Mouse (Mus musculus): Measurements from ENCODE around the gene Sec1.
A peak's percentile ranks its signal among the peaks of the same experiment; 100 is the strongest.

The Sec1 gene

GRCm38 (mm10) chr7:45704730-45705442 lies 10.7 kb upstream of the Sec1 start, which contains the start of gene Dbp:
Gene Dbp, plus strand, starts transcription at chr7:45705088.
- peak; percentile 97 for DNase-seq (ENCODE audit: low spot score)

- peak; percentile 73 for DNase-seq (ENCODE audit: low spot score)
These were observed 9.9 kb upstream of the Sec1 start for GRCm38 (mm10) chr7:45704046-45704559.

- peak; percentile 56 for DNase-seq (ENCODE audit: low spot score)
These were observed 9.4 kb upstream of the Sec1 start for GRCm38 (mm10) chr7:45703521-45704033.

- DNase-seq (ENCODE audit: low spot score): peak; percentile 47
These were observed 8.8 kb upstream of the Sec1 start for GRCm38 (mm10) chr7:45702809-45703520.

GRCm38 (mm10) chr7:45702316-45702715 lies 8.1 kb upstream of the Sec1 start:
- DNase-seq (ENCODE audit: low spot score): peak; percentile 46

GRCm38 (mm10) chr7:45701607-45702006 lies 7.4 kb upstream of the Sec1 start:
- DNase-seq (ENCODE audit: low spot score): peak; percentile 45

GRCm38 (mm10) chr7:45701072-45701471 lies 6.9 kb upstream of the Sec1 start:
- peak; percentile 60 for DNase-seq (ENCODE audit: low spot score)

GRCm38 (mm10) chr7:45700301-45701015 lies 6.3 kb upstream of the Sec1 start:
- peak; percentile 81 for DNase-seq (ENCODE audit: low spot score)

- peak; percentile 69 for DNase-seq (ENCODE audit: low spot score)
These were observed 5.4 kb upstream of the Sec1 start, which contains the start of gene Car11 for GRCm38 (mm10) chr7:45699523-45700141. Gene Car11, plus strand, starts transcription at chr7:45699843.

GRCm38 (mm10) chr7:45697894-45698293 lies 3.7 kb upstream of the Sec1 start:
- no peak for DNase-seq (ENCODE audit: low spot score)

- no peak for DNase-seq (ENCODE audit: low spot score)
These were observed 896 bp upstream of the Sec1 start for GRCm38 (mm10) chr7:45695098-45695497.

GRCm38 (mm10) chr7:45692364-45692763 lies 1.8 kb downstream of the Sec1 start:
- DNase-seq (ENCODE audit: low spot score): no peak

- DNase-seq (ENCODE audit: low spot score): no peak
These were observed 4.4 kb downstream of the Sec1 start for GRCm38 (mm10) chr7:45689800-45690199.

GRCm38 (mm10) chr7:45689099-45689498 lies 5.1 kb downstream of the Sec1 start:
- DNase-seq (ENCODE audit: low spot score): no peak

- no peak for DNase-seq (ENCODE audit: low spot score)
These were observed 7.4 kb downstream of the Sec1 start for GRCm38 (mm10) chr7:45686841-45687240.

GRCm38 (mm10) chr7:45685811-45686210 lies 8.4 kb downstream of the Sec1 start:
- DNase-seq (ENCODE audit: low spot score): no peak

GRCm38 (mm10) chr7:45683396-45684050 lies 10.7 kb downstream of the Sec1 start, which contains the start of gene Ntn5:
Gene Ntn5, plus strand, starts transcription at chr7:45684022.
- DNase-seq (ENCODE audit: low spot score): no peak

- DNase-seq (ENCODE audit: low spot score): peak; percentile 94
These were observed 11.8 kb downstream of the Sec1 start for GRCm38 (mm10) chr7:45682144-45683126.

GRCm38 (mm10) chr7:45681046-45681736 lies 13.0 kb downstream of the Sec1 start:
- no peak for DNase-seq (ENCODE audit: low spot score)
